Mouse (Mus musculus) embryonic facial prominence, embryonic 13.5 days (tissue): Measurements from ENCODE around the gene Aldh1l2. TPM values are rescaled to one million over a fixed set of nuclear protein-coding genes. Genes with fewer than 3 reads are reported as not detected.

Experiments used
- ATAC-seq: fragments of 200-750 bp; cut with Nextera tagmentation; 2 replicates; pipeline ENCODE4 v1.8.0; 2017; ENCODE audit warnings: low read depth; ENCODE audit not compliant: insufficient number of reproducible peaks, insufficient read depth, low FRiP score, low TSS enrichment
- H3K27ac ChIP-seq: fragments of 300-500 bp; sonication (generic); 2 replicates; pipeline ENCODE4 v1.5.1; 2015; ENCODE audit warnings: moderate library complexity, mild to moderate bottlenecking, inconsistent platforms
- H3K27me3 ChIP-seq: fragments of 300-500 bp; sonication (generic); 2 replicates; pipeline ENCODE4 v1.6.1; 2015; ENCODE audit warnings: mild to moderate bottlenecking, inconsistent platforms
- H3K36me3 ChIP-seq: fragments of 300-500 bp; sonication (generic); 2 replicates; pipeline ENCODE4 v1.6.1; 2015; ENCODE audit warnings: mild to moderate bottlenecking, inconsistent platforms
- H3K4me1 ChIP-seq: fragments of 300-500 bp; sonication (generic); 2 replicates; pipeline ENCODE4 v1.6.1; 2015; ENCODE audit warnings: inconsistent platforms
- H3K4me2 ChIP-seq: fragments of 300-500 bp; sonication (generic); 2 replicates; pipeline ENCODE4 v1.6.1; 2015; ENCODE audit warnings: moderate library complexity, mild to moderate bottlenecking, inconsistent platforms
- H3K4me3 ChIP-seq: fragments of 300-500 bp; sonication (generic); 2 replicates; pipeline ENCODE4 v1.5.1; 2015; ENCODE audit warnings: mild to moderate bottlenecking, inconsistent platforms
- H3K9ac ChIP-seq: fragments of 300-500 bp; sonication (generic); 2 replicates; pipeline ENCODE4 v1.6.1; 2015; ENCODE audit warnings: mild to moderate bottlenecking, inconsistent platforms
- H3K9me3 ChIP-seq: fragments of 300-500 bp; sonication (generic); 2 replicates; pipeline ENCODE4 v1.6.1; 2016; ENCODE audit warnings: inconsistent platforms
- WGBS: fragments of 180-500 bp; shearing (Covaris S2); methylation state at CpG from one replicate; pipeline ENCODE4 v1.1.7; 2015; ENCODE audit warnings: mixed read lengths; 5-methylcytosine and 5-hydroxymethylcytosine counted together
- polyA plus RNA-seq: library from polyadenylated mRNA; unstranded; fragments of >200 nt; fragmentation: Nextera tagmentation; extraction: Ambion mirVana; gene quantifications from 2 replicates; pipeline ENCODE4 v1.2.1, GENCODE M21; 2015

Aldh1l2 gene
- polyA plus RNA-seq, result 2.6 TPM in 2 replicates

- Histone ChIP-seq H3K27ac (no peak within 1 kb of the TSS), H3K36me3 (no peaks in the 10 kb centered on the region), H3K4me1 (0 out of 2 replicates have a peak, but pooled peaks cover 10% of the 10 kb centered on the region), H3K4me2 (peak within 1 kb of the TSS; percentile 97), H3K9me3 (no peaks in the 10 kb centered on the region), H3K27me3 (peaks cover 37% of the 10 kb centered on the region), H3K9ac (peak within 1 kb of the TSS; percentile 71), H3K4me3 (peak within 1 kb of the TSS; percentile 49)
- WGBS, result under 1% methylated on average over 21 of the region's 21 CpGs
- ATAC-seq, result peak; percentile 90
These were observed at the start of gene Aldh1l2 for GRCm38 (mm10) chr10:83533910-83534283. Gene Aldh1l2 (minus strand): TSS chr10:83534140.

- Histone ChIP-seq H3K4me1 (no peaks in the 10 kb centered on the region), H3K27me3 (no peaks in the 10 kb centered on the region), H3K27ac (no peak overlapping the region), H3K9me3 (no peaks in the 10 kb centered on the region), H3K9ac (no peak overlapping the region), H3K36me3 (peaks cover 88% of the 10 kb centered on the region), H3K4me3 (no peak overlapping the region), H3K4me2 (no peak overlapping the region)
- 95% methylated on average over 7 of the region's 7 CpGs for whole genome bisulfite sequencing
- no peak for ATAC-seq
These were observed 31.8 kb upstream of the Aldh1l2 start for GRCm38 (mm10) chr10:83565449-83566441.

GRCm38 (mm10) chr10:83563005-83563404 is 29.1 kb upstream of the Aldh1l2 start:
- H3K9ac ChIP-seq, result no peak overlapping the region
- H3K9me3 ChIP-seq, result no peaks in the 10 kb centered on the region
- peaks cover 89% of the 10 kb centered on the region for H3K36me3 ChIP-seq
- no peaks in the 10 kb centered on the region for H3K27me3 ChIP-seq
- no peak overlapping the region for H3K4me2 ChIP-seq
- no peaks in the 10 kb centered on the region for H3K4me1 ChIP-seq
- H3K27ac ChIP-seq, result no peak overlapping the region; the same call in 1 of the 2 replicates
- no peak overlapping the region for H3K4me3 ChIP-seq
- no peak for ATAC-seq

GRCm38 (mm10) chr10:83545341-83545740 is 11.4 kb upstream of the Aldh1l2 start:
- no peak overlapping the region for H3K27ac ChIP-seq
- no peaks in the 10 kb centered on the region for H3K27me3 ChIP-seq
- no peaks in the 10 kb centered on the region for H3K9me3 ChIP-seq
- H3K9ac ChIP-seq, result 0 out of 2 replicates have a peak overlapping the region, but pooled peaks have one; percentile 32
- 55% methylated on average over 3 of the region's 3 CpGs for WGBS
- ATAC-seq, result no peak
- H3K4me3 ChIP-seq, result no peak overlapping the region
- peak overlapping the region; percentile 66 for H3K4me2 ChIP-seq
- peaks cover 18% of the 10 kb centered on the region for H3K36me3 ChIP-seq
- H3K4me1 ChIP-seq, result peaks cover 8% of the 10 kb centered on the region

GRCm38 (mm10) chr10:83544103-83544479 is 10.2 kb upstream of the Aldh1l2 start:
- Histone ChIP-seq H3K9ac (peak overlapping the region; percentile 87), H3K9me3 (no peaks in the 10 kb centered on the region), H3K36me3 (peaks cover 10% of the 10 kb centered on the region), H3K27me3 (no peaks in the 10 kb centered on the region), H3K4me3 (peak overlapping the region; percentile 66), H3K27ac (peak overlapping the region; percentile 89), H3K4me2 (peak overlapping the region; percentile 66), H3K4me1 (peaks cover 8% of the 10 kb centered on the region)
- peak; percentile 81; the same call in 1 of the 2 replicates for ATAC-seq
- under 1% methylated on average over 41 of the region's 41 CpGs for WGBS

- Histone ChIP-seq H3K9me3 (no peaks in the 10 kb centered on the region), H3K4me2 (peak within 1 kb of the TSS; percentile 66), H3K27ac (peak within 1 kb of the TSS; percentile 89), H3K36me3 (peaks cover 10% of the 10 kb centered on the region), H3K4me1 (peaks cover 8% of the 10 kb centered on the region), H3K27me3 (no peaks in the 10 kb centered on the region), H3K4me3 (peak within 1 kb of the TSS; percentile 66), H3K9ac (peak within 1 kb of the TSS; percentile 87)
- peak; percentile 97 for ATAC-seq
- 1% methylated on average over 49 of the region's 49 CpGs for WGBS
These were observed 9.6 kb upstream of the Aldh1l2 start, which contains the start of gene Washc4 for GRCm38 (mm10) chr10:83543439-83544102. Gene Washc4 (plus strand): TSS chr10:83543752.

- Histone ChIP-seq H3K9me3 (no peaks in the 10 kb centered on the region), H3K27me3 (peaks cover 7% of the 10 kb centered on the region; the same call in 1 of the 2 replicates), H3K4me2 (no peak overlapping the region), H3K4me1 (peaks cover 8% of the 10 kb centered on the region), H3K9ac (no peak overlapping the region), H3K27ac (no peak overlapping the region), H3K4me3 (no peak overlapping the region), H3K36me3 (no peaks in the 10 kb centered on the region)
- 67% methylated on average over 7 of the region's 7 CpGs for WGBS
- no peak for ATAC-seq
These were observed 8.3 kb upstream of the Aldh1l2 start for GRCm38 (mm10) chr10:83542241-83542640.

GRCm38 (mm10) chr10:83540092-83540491 is 6.2 kb upstream of the Aldh1l2 start:
- H3K36me3 ChIP-seq, result no peaks in the 10 kb centered on the region

GRCm38 (mm10) chr10:83539311-83539980 is 5.5 kb upstream of the Aldh1l2 start:
- Histone ChIP-seq H3K9me3 (no peaks in the 10 kb centered on the region), H3K9ac (no peak overlapping the region), H3K4me1 (no peaks in the 10 kb centered on the region), H3K4me3 (no peak overlapping the region), H3K27ac (no peak overlapping the region), H3K27me3 (peaks cover 11% of the 10 kb centered on the region; the same call in 1 of the 2 replicates), H3K4me2 (no peak overlapping the region), H3K36me3 (no peaks in the 10 kb centered on the region)
- 73% methylated on average over 6 of the region's 6 CpGs for WGBS
- no peak for ATAC-seq

More at GRCm38 (mm10) chr10:83540092-83540491, 6.2 kb upstream of the Aldh1l2 start:
- Histone ChIP-seq H3K4me1 (peaks cover 4% of the 10 kb centered on the region; the same call in 1 of the 2 replicates), H3K9ac (no peak overlapping the region), H3K4me3 (no peak overlapping the region), H3K4me2 (no peak overlapping the region), H3K9me3 (no peaks in the 10 kb centered on the region), H3K27me3 (peaks cover 7% of the 10 kb centered on the region; the same call in 1 of the 2 replicates), H3K27ac (no peak overlapping the region)
- no peak for ATAC-seq
- WGBS, result 33% methylated on average over 3 of the region's 3 CpGs

GRCm38 (mm10) chr10:83536436-83536835 is 2.5 kb upstream of the Aldh1l2 start:
- WGBS, result 8% methylated on average over 1 of the region's 1 CpGs
- no peak overlapping the region for H3K9ac ChIP-seq

More at GRCm38 (mm10) chr10:83536436-83536835, 2.5 kb upstream of the Aldh1l2 start:
- H3K9me3 ChIP-seq, result no peaks in the 10 kb centered on the region
- no peaks in the 10 kb centered on the region for H3K36me3 ChIP-seq
- H3K27ac ChIP-seq, result no peak overlapping the region
- H3K4me1 ChIP-seq, result 0 out of 2 replicates have a peak, but pooled peaks cover 10% of the 10 kb centered on the region
- H3K4me2 ChIP-seq, result no peak overlapping the region
- peaks cover 36% of the 10 kb centered on the region for H3K27me3 ChIP-seq
- no peak for ATAC-seq
- H3K4me3 ChIP-seq, result no peak overlapping the region
